Mouse (Mus musculus) MEL (cell line): Measurements from ENCODE around the gene Yipf2. TPM values are rescaled to one million over a fixed set of nuclear protein-coding genes. Genes with fewer than 3 reads are reported as not detected.

Experiments
- DNase-seq: peaks from one replicate; pipeline ENCODE4 v3.0.0; 2011; ENCODE audit warnings: low read depth, low spot score
- H3K27ac ChIP-seq: 2 replicates; pipeline ENCODE4 v1.5.1; 2012; ENCODE audit warnings: low read depth, mild to moderate bottlenecking, control low read depth, low read length, moderate library complexity; ENCODE audit not compliant: control insufficient read depth
- H3K27me3 ChIP-seq, 2 experiments: fragments of 150-350 bp in 1 of 2; sonication (generic) in 1 of 2; 2 replicates each; pipeline ENCODE4 v1.6.1; 2012; ENCODE audit warnings: low read length in 2 of 2, mild to moderate bottlenecking in 2 of 2, improper control_type of control experiment in 1 of 2, moderate library complexity in 1 of 2; ENCODE audit not compliant: insufficient read depth in 2 of 2, control insufficient read depth in 1 of 2
- H3K36me3 ChIP-seq, 2 experiments: 2 replicates each; pipeline ENCODE4 v1.6.1; 2012 to 2014; ENCODE audit warnings: low read length in 2 of 2, improper control_type of control experiment in 1 of 2, inconsistent platforms in 1 of 2, mild to moderate bottlenecking in 1 of 2; ENCODE audit not compliant: insufficient read depth in 2 of 2, control insufficient read depth in 1 of 2
- H3K4me1 ChIP-seq, 2 experiments: fragments of 150-350 bp in 1 of 2; sonication (generic) in 1 of 2; 2 replicates each; pipeline ENCODE4 v1.6.1; 2012; ENCODE audit warnings: low read length in 2 of 2, improper control_type of control experiment in 1 of 2, mild to moderate bottlenecking in 1 of 2; ENCODE audit not compliant: insufficient read depth in 2 of 2, control insufficient read depth in 1 of 2
- H3K4me3 ChIP-seq, 2 experiments: fragments of 150-350 bp in 1 of 2; sonication (generic) in 1 of 2; 2 replicates each; pipeline ENCODE4 v1.5.1; 2012; ENCODE audit warnings: low read depth in 2 of 2, low read length in 2 of 2, mild to moderate bottlenecking in 2 of 2, moderate library complexity in 2 of 2, control low read depth in 1 of 2, improper control_type of control experiment in 1 of 2; ENCODE audit not compliant: control insufficient read depth in 1 of 2, insufficient read depth in 1 of 2
- H3K79me2 ChIP-seq: 2 replicates; pipeline ENCODE4 v1.6.1; 2012; ENCODE audit warnings: mild to moderate bottlenecking, low read length, moderate library complexity; ENCODE audit not compliant: control insufficient read depth, poor library complexity, insufficient read depth
- H3K9ac ChIP-seq: 2 replicates; pipeline ENCODE4 v1.6.1; 2012; ENCODE audit warnings: low read depth, mild to moderate bottlenecking, control low read depth, low read length, moderate library complexity; ENCODE audit not compliant: control insufficient read depth, poor library complexity, severe bottlenecking
- H3K9me3 ChIP-seq: fragments of 150-350 bp; sonication (generic); replicated peaks from 2 replicates; pipeline ENCODE4 v1.6.1; 2012; ENCODE audit warnings: mild to moderate bottlenecking, low read length, improper control_type of control experiment, moderate library complexity; ENCODE audit not compliant: insufficient read depth
- BHLHE40 ChIP-seq: IDR thresholded peaks from 2 replicates; pipeline ENCODE4 v1.6.1; 2012; ENCODE audit warnings: low read depth, mild to moderate bottlenecking, inconsistent platforms, low read length, improper control_type of control experiment, borderline replicate concordance
- CTCF ChIP-seq, 3 experiments: IDR thresholded peaks in 2 of 3; conservative IDR thresholded peaks in 1 of 3; 2 replicates each; pipeline ENCODE4 v1.5.1; 2011 to 2012; ENCODE audit warnings: low read length in 3 of 3, low read depth in 2 of 3, mild to moderate bottlenecking in 2 of 3, improper control_type of control experiment in 1 of 3, inconsistent platforms in 1 of 3, mixed read lengths in 1 of 3, moderate library complexity in 1 of 3; ENCODE audit not compliant: control insufficient read depth in 1 of 3, insufficient read depth in 1 of 3, poor library complexity in 1 of 3, severe bottlenecking in 1 of 3
- E2F4 ChIP-seq: IDR thresholded peaks from 2 replicates; pipeline ENCODE4 v1.6.1; 2011; ENCODE audit warnings: low read depth, low read length, improper control_type of control experiment, borderline replicate concordance
- ELF1 ChIP-seq: IDR thresholded peaks from 2 replicates; pipeline ENCODE4 v1.6.1; 2014; ENCODE audit warnings: low read depth, mild to moderate bottlenecking, inconsistent platforms, low read length, improper control_type of control experiment, moderate library complexity
- EP300 ChIP-seq, 2 experiments: IDR thresholded peaks; 2 replicates each; pipeline ENCODE4 v1.6.1; 2011; ENCODE audit warnings: improper control_type of control experiment in 2 of 2, low read length in 2 of 2, low read depth in 1 of 2, mild to moderate bottlenecking in 1 of 2
- GABPA ChIP-seq: IDR thresholded peaks from 2 replicates; pipeline ENCODE4 v1.6.1; 2012; ENCODE audit warnings: low read depth, mild to moderate bottlenecking, inconsistent platforms, low read length, improper control_type of control experiment, moderate library complexity
- JUND ChIP-seq: IDR thresholded peaks from 2 replicates; pipeline ENCODE4 v1.6.1; 2011; ENCODE audit warnings: low read depth, mild to moderate bottlenecking, improper control_type of control experiment, low read length
- KAT2A ChIP-seq: conservative IDR thresholded peaks from 2 replicates; pipeline ENCODE4 v1.6.1; 2012; ENCODE audit warnings: low read depth, low read length, improper control_type of control experiment, inconsistent platforms
- MAX ChIP-seq: IDR thresholded peaks from 2 replicates; pipeline ENCODE4 v1.6.1; 2011; ENCODE audit warnings: low read length, improper control_type of control experiment
- MEF2A ChIP-seq: IDR thresholded peaks from 2 replicates; pipeline ENCODE4 v1.6.1; 2014; ENCODE audit warnings: low read depth, mild to moderate bottlenecking, inconsistent platforms, low read length, improper control_type of control experiment; ENCODE audit not compliant: poor library complexity, insufficient replicate concordance, severe bottlenecking; ENCODE audit errors: extremely low read depth
- MXI1 ChIP-seq: IDR thresholded peaks from 2 replicates; pipeline ENCODE4 v1.6.1; 2011; ENCODE audit warnings: mild to moderate bottlenecking, low read depth, low read length, improper control_type of control experiment
- MYB ChIP-seq: IDR thresholded peaks from 2 replicates; pipeline ENCODE4 v1.6.1; 2011; ENCODE audit warnings: mild to moderate bottlenecking, low read depth, low read length, improper control_type of control experiment
- MYC ChIP-seq: IDR thresholded peaks from 2 replicates; pipeline ENCODE4 v1.6.1; 2011; ENCODE audit warnings: low read depth, mild to moderate bottlenecking, low read length, improper control_type of control experiment, moderate library complexity
- NELFE ChIP-seq: IDR thresholded peaks from 2 replicates; pipeline ENCODE4 v1.6.1; 2011; ENCODE audit warnings: low read depth, low read length, improper control_type of control experiment
- NRF1 ChIP-seq: IDR thresholded peaks from 2 replicates; pipeline ENCODE4 v1.6.1; 2014; ENCODE audit warnings: low read depth, mild to moderate bottlenecking, inconsistent platforms, low read length, improper control_type of control experiment, moderate library complexity; ENCODE audit not compliant: poor library complexity, insufficient read depth, severe bottlenecking
- POLR2A ChIP-seq, 2 experiments: IDR thresholded peaks; 2 replicates each; pipeline ENCODE4 v1.6.1; 2011 to 2012; ENCODE audit warnings: low read length in 2 of 2, mild to moderate bottlenecking in 2 of 2, control low read depth in 1 of 2, improper control_type of control experiment in 1 of 2, low read depth in 1 of 2, moderate library complexity in 1 of 2; ENCODE audit not compliant: control insufficient read depth in 1 of 2, insufficient read depth in 1 of 2, poor library complexity in 1 of 2
- POLR2AphosphoS2 ChIP-seq: IDR thresholded peaks from 2 replicates; pipeline ENCODE4 v1.6.1; 2011; ENCODE audit warnings: low read length, improper control_type of control experiment
- RAD21 ChIP-seq: IDR thresholded peaks from 2 replicates; pipeline ENCODE4 v1.6.1; 2011; ENCODE audit warnings: mild to moderate bottlenecking, low read depth, low read length, improper control_type of control experiment
- SIN3A ChIP-seq: IDR thresholded peaks from 2 replicates; pipeline ENCODE4 v1.6.1; 2012; ENCODE audit warnings: low read length, improper control_type of control experiment, inconsistent platforms
- SMC3 ChIP-seq: IDR thresholded peaks from 2 replicates; pipeline ENCODE4 v1.6.1; 2011; ENCODE audit warnings: low read depth, low read length, improper control_type of control experiment
- TAL1 ChIP-seq: IDR thresholded peaks from 2 replicates; pipeline ENCODE4 v1.6.1; 2012; ENCODE audit warnings: mild to moderate bottlenecking, inconsistent platforms, low read length, moderate library complexity, mixed read lengths
- TBP ChIP-seq: IDR thresholded peaks from 2 replicates; pipeline ENCODE4 v1.8.0; 2011; ENCODE audit warnings: low read depth, low read length, improper control_type of control experiment
- UBTF ChIP-seq: IDR thresholded peaks from 2 replicates; pipeline ENCODE4 v1.6.1; 2012; ENCODE audit warnings: low read depth, mild to moderate bottlenecking, inconsistent platforms, low read length, improper control_type of control experiment, moderate library complexity, borderline replicate concordance; ENCODE audit not compliant: insufficient read depth
- USF1 ChIP-seq: IDR thresholded peaks from 2 replicates; pipeline ENCODE4 v1.6.1; 2014; ENCODE audit warnings: low read depth, mild to moderate bottlenecking, inconsistent platforms, low read length, improper control_type of control experiment, moderate library complexity
- USF2 ChIP-seq, 2 experiments: IDR thresholded peaks; 2 replicates each; pipeline ENCODE4 v1.6.1; 2011 to 2012; ENCODE audit warnings: improper control_type of control experiment in 2 of 2, low read length in 2 of 2, borderline replicate concordance in 1 of 2, inconsistent platforms in 1 of 2, low read depth in 1 of 2, mild to moderate bottlenecking in 1 of 2; ENCODE audit not compliant: insufficient read depth in 1 of 2
- ZC3H11A ChIP-seq: IDR thresholded peaks from 2 replicates; pipeline ENCODE4 v1.6.1; 2012; ENCODE audit warnings: low read depth, mild to moderate bottlenecking, inconsistent platforms, low read length, improper control_type of control experiment
- ZKSCAN1 ChIP-seq: IDR thresholded peaks from 2 replicates; pipeline ENCODE4 v1.6.1; 2012; ENCODE audit warnings: low read depth, mild to moderate bottlenecking, inconsistent platforms, low read length, improper control_type of control experiment, moderate library complexity
- ZMIZ1 ChIP-seq: IDR thresholded peaks from 2 replicates; pipeline ENCODE4 v1.6.1; 2012; ENCODE audit warnings: low read depth, mild to moderate bottlenecking, inconsistent platforms, low read length, improper control_type of control experiment, moderate library complexity
- polyA plus RNA-seq, 2 experiments: library from polyadenylated mRNA; stranded (reverse) in 1 of 2; unstranded in 1 of 2; fragments of >175 nt in 1 of 2; fragments of >200 nt in 1 of 2; gene quantifications; 2 replicates each; pipeline versions ENCODE4 v1.2.1 to v1.2.4; 2012; ENCODE audit warnings: low replicate concordance in 2 of 2, low read depth in 1 of 2; ENCODE audit not compliant: insufficient read length in 2 of 2, insufficient read depth in 1 of 2, missing spikeins in 1 of 2
- total RNA-seq: library from RNA; depleted of rRNA; stranded (reverse); fragments of 300-350 nt; gene quantifications from 2 replicates; pipeline ENCODE4 v1.2.3, GENCODE M21; 2012

The Yipf2 gene
- total and polyA plus RNA-seq, 3 experiments: 22.8 to 84.9 TPM; not detected in 1

DNA sequence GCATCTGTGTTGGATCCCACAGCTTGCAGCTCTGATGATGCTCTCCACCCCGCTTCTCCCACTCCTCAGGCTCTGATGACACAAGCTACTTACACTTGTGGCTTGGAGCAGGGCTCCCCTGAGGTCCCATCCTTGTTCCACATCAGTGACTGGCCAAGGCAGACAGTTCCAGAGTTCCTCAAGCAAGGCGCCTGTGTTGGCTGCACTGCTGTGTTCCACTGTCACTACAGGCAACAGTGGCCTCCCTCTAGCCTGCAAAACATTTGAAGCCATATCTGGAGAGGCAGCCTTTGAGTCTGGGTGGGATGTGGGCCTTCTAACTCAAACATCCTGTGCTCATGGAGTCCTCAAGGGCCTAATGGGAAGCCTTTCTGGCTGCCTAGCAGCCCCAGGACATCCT lies 35.6 kb downstream of the Yipf2 start:
- Histone ChIP-seq H3K79me2 (peaks cover 58% of the 10 kb centered on the region), H3K4me3 (no peak overlapping the region), H3K27ac (no peak overlapping the region), H3K4me1 (peaks cover 21 to 35% of the 10 kb centered on the region in 2 experiments), H3K9ac (no peak overlapping the region), H3K27me3 (no peaks in the 10 kb centered on the region), H3K9me3 (no peaks in the 10 kb centered on the region), H3K36me3 (peaks cover 33 to 50% of the 10 kb centered on the region in 2 experiments)
- DNase-seq: no peak
- TF ChIP-seq SMC3 (no peak), EP300 (IDR thresholded peaks at IDR 0.05; ENCODE audit: low read depth in 1 of 2, low read length in 2 of 2) (no peak), ZC3H11A (no peak), POLR2AphosphoS2 (no peak), ELF1 (no peak), GABPA (no peak), JUND (no peak), TAL1 (no peak), MAX (no peak), MYC (no peak), RAD21 (no peak), SIN3A (no peak), USF1 (no peak), MXI1 (no peak)

DNA sequence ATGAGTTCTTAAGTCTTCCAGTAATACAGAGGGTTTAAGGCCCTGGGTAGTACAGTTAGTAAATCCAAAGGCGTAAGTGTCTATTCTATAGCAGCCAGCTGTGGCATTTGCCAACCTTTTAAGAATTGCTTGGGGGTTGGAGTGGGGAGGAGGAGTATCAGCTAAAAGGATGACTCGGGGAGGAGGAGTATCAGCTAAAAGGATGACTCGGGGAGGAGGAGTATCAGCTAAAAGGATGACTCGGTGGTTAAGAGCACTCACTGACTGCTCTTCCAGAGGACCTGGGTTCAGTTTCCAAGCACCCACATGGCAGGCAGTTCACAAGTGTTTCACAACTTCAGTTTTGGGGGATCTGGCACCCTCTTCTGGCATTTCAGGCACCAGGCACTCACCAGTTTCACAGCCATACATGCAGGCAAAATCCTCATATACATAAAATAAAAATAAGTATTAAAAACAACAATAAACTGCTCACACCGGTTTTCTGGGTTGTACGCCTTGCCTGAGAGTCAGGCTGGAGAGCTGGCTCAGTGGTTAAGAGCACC lies 37.4 kb downstream of the Yipf2 start:
- DNase-seq: peak; percentile 81
- TF ChIP-seq USF1 (no peak), TBP (peak; percentile 67; the same call in 1 of the 2 replicates), MXI1 (no peak), GABPA (no peak), JUND (no peak), POLR2A (IDR thresholded peaks at IDR 0.05; ENCODE audit: control insufficient read depth in 1 of 2, insufficient read depth in 1 of 2, low read depth in 1 of 2, low read length in 2 of 2, poor library complexity in 1 of 2) (peak in 1 of 2 experiments; percentile 44; a peak in 1 of 4 replicates), NRF1 (no peak), TAL1 (no peak), RAD21 (peak; percentile 46), ZC3H11A (peak; percentile 2; the same call in 1 of the 2 replicates), ZMIZ1 (no peak), MAX (no peak; the same call in 1 of the 2 replicates), MYB (no peak), KAT2A (no peak), ZKSCAN1 (no peak), BHLHE40 (no peak), USF2 (IDR thresholded peaks at IDR 0.05; ENCODE audit: borderline replicate concordance in 1 of 2, insufficient read depth in 1 of 2, low read depth in 1 of 2, low read length in 2 of 2) (no peak), EP300 (IDR thresholded peaks at IDR 0.05; ENCODE audit: low read depth in 1 of 2, low read length in 2 of 2) (0 out of 4 replicates have a peak, but pooled peaks of 1 of the 2 experiments have one; percentile 5), SIN3A (no peak; the same call in none of the 2 replicates), NELFE (no peak), CTCF (IDR thresholded peaks at IDR 0.05 in 2 of 3, conservative IDR thresholded peaks at IDR 0.05 in 1 of 3; ENCODE audit: control insufficient read depth in 1 of 3, insufficient read depth in 1 of 3, low read depth in 2 of 3, low read length in 3 of 3, poor library complexity in 1 of 3, severe bottlenecking in 1 of 3) (peak; percentile 26 to 56 (median 53); a peak in 5 of 6 replicates), MEF2A (no peak), POLR2AphosphoS2 (no peak), UBTF (no peak), SMC3 (peak; percentile 58), E2F4 (no peak), MYC (peak; percentile 76; the same call in 1 of the 2 replicates)

More for the DNA sequence above, 37.4 kb downstream of the Yipf2 start:
- peak overlapping the region; percentile 1; the same call in 1 of the 2 replicates for H3K27ac ChIP-seq
- no peaks in the 10 kb centered on the region for H3K9me3 ChIP-seq
- peaks cover 21 to 35% of the 10 kb centered on the region in 2 experiments for H3K4me1 ChIP-seq
- no peak overlapping the region for H3K4me3 ChIP-seq
- peaks cover 67% of the 10 kb centered on the region for H3K79me2 ChIP-seq
- peaks cover 33 to 53% of the 10 kb centered on the region in 2 experiments for H3K36me3 ChIP-seq
- H3K27me3 ChIP-seq: no peaks in the 10 kb centered on the region
- H3K9ac ChIP-seq: no peak overlapping the region
